8 mouse cellular contexts compared by ENCODE assay signal in genomic region chr5:25022904-25023303, GRCm38 (mm10).
A peak's percentile ranks its signal among the peaks of the same experiment; 100 is the strongest.
DNase-seq lines count a peak whose midpoint lies in the region; ATAC-seq and TF ChIP-seq lines count a peak whose summit lies in the region.

No protein-coding gene starts in this region.

- intact Hi-C loops in gastrocnemius, adult 2 months (cut with DNase I) = loop anchor here (1.0 to 5.0 kb wide), 2 partner anchors 59 to 142 kb away; no protein-coding TSS in a partner anchor

- no peaks in the 10 kb centered on the region for H3K4me1 ChIP-seq in neural tube, embryonic 15.5 days
- H3K4me1 ChIP-seq in lung, embryonic 14.5 days (ENCODE audit: insufficient read depth) = no peaks in the 10 kb centered on the region

- no peak for ATAC-seq in neural tube, embryonic 15.5 days (ENCODE audit: low FRiP score)
- no peak for ATAC-seq in lung, embryonic 14.5 days (ENCODE audit: insufficient read depth)

- no peak overlapping the region for H3K4me2 ChIP-seq in neural tube, embryonic 15.5 days
- no peak overlapping the region for H3K4me2 ChIP-seq in lung, embryonic 14.5 days

- no peak overlapping the region for H3K4me3 ChIP-seq in gastrocnemius, adult 2 months
- no peak overlapping the region for H3K4me3 ChIP-seq in neural tube, embryonic 15.5 days (replicated peaks)
- no peak overlapping the region for H3K4me3 ChIP-seq in lung, embryonic 14.5 days (ENCODE audit: low read depth, low read length)

- H3K27ac ChIP-seq in gastrocnemius, adult 2 months = no peak overlapping the region
- H3K27ac ChIP-seq in neural tube, embryonic 15.5 days (replicated peaks) = no peak overlapping the region
- H3K27ac ChIP-seq in lung, embryonic 14.5 days (ENCODE audit: low read depth) = no peak overlapping the region

- H3K9me3 ChIP-seq in neural tube, embryonic 15.5 days (replicated peaks) = no peaks in the 10 kb centered on the region
- H3K9me3 ChIP-seq in lung, embryonic 14.5 days (ENCODE audit: low read depth, low read length) = no peaks in the 10 kb centered on the region

- no peaks in the 10 kb centered on the region for H3K27me3 ChIP-seq in neural tube, embryonic 15.5 days (replicated peaks)
- no peaks in the 10 kb centered on the region for H3K27me3 ChIP-seq in lung, embryonic 14.5 days (ENCODE audit: insufficient read depth, low read length)

- 51% methylated on average over 4 of the region's 4 CpGs for WGBS in neural tube, embryonic 15.5 days
- 47% methylated on average over 4 of the region's 4 CpGs for WGBS in lung, embryonic 14.5 days

- peak; percentile 78 for TF ChIP-seq CTCF in gastrocnemius, adult 2 months (IDR thresholded peaks at IDR 0.05)
- peak; percentile 74 for TF ChIP-seq CTCF in lung, embryonic 14.5 days (IDR thresholded peaks at IDR 0.05; ENCODE audit: low read depth)

- H3K9ac ChIP-seq in neural tube, embryonic 15.5 days (replicated peaks) = no peak overlapping the region
- no peak overlapping the region for H3K9ac ChIP-seq in lung, embryonic 14.5 days

- DNase-seq in gastrocnemius, adult 2 months = peak; percentile 62
- DNase-seq in gastrocnemius, postnatal 25 days = no peak
- DNase-seq in neural tube, embryonic 10.5 days (ENCODE audit: extremely low spot score, low spot score) = peak; percentile 49
- peak; percentile 44 for DNase-seq in R1 (ENCODE audit: low read depth, low spot score)
- DNase-seq in embryo, embryonic 11 days = peak; percentile 47
- peak; percentile 56 for DNase-seq in lung, embryonic 14.5 days
- DNase-seq in thymus, postnatal 36 days = peak; percentile 42 to 53

- no peaks in the 10 kb centered on the region for H3K36me3 ChIP-seq in neural tube, embryonic 15.5 days
- no peaks in the 10 kb centered on the region for H3K36me3 ChIP-seq in lung, embryonic 14.5 days (ENCODE audit: insufficient read depth)
